Mouse (Mus musculus): ENCODE measurements at regions not wholly inside any gene's neighbourhood (a gene's known extent, or its start where the extent isn't known, plus 50 kb on each side); places are given as distances from the start of the nearest gene placed in this dataset.

- TF ChIP-seq CTCF (IDR thresholded peaks at IDR 0.05; ENCODE audit: extremely low read depth, insufficient read depth, low read length) (no peak), POLR2A (IDR thresholded peaks at IDR 0.05; ENCODE audit: extremely low read depth, insufficient read depth, low read length) (no peak)
Observed at GRCm38 (mm10) chr1:92742300-92742699, 89.1 kb upstream of the Gpc1 start.
